Mouse (Mus musculus) ES-E14 (cell line): ENCODE measurements around the gene Gm28729. TPM values are rescaled to one million over a fixed set of nuclear protein-coding genes. Genes with fewer than 3 reads are reported as not detected.
"Not testable (repeated sequence)": the region's sequence is repeated elsewhere in the genome, so short reads cannot be mapped to it uniquely, and the experiment has no call there.

Experiments used
- DNase-seq: peaks from one replicate; pipeline ENCODE4 v3.0.0-alpha.2; 2013; ENCODE audit warnings: low read depth, low spot score
- H3K27ac ChIP-seq: 2 replicates; pipeline ENCODE4 v1.5.1; 2012; ENCODE audit warnings: low read depth, mild to moderate bottlenecking, low read length, moderate library complexity, mixed read lengths; ENCODE audit not compliant: poor library complexity, insufficient read depth, severe bottlenecking
- H3K36me3 ChIP-seq: 2 replicates; pipeline ENCODE4 v1.6.1; 2012; ENCODE audit warnings: mild to moderate bottlenecking, low read length, moderate library complexity, mixed read lengths; ENCODE audit not compliant: control insufficient read depth, poor library complexity, insufficient read depth, severe bottlenecking
- H3K4me1 ChIP-seq, 2 experiments: fragments of 150-350 bp in 1 of 2; sonication (generic) in 1 of 2; 2 replicates each; pipeline ENCODE4 v1.6.1; 2012; ENCODE audit warnings: low read length in 2 of 2, mild to moderate bottlenecking in 1 of 2, mixed read lengths in 1 of 2; ENCODE audit not compliant: control insufficient read depth in 2 of 2, insufficient read depth in 2 of 2, poor library complexity in 1 of 2
- H3K4me3 ChIP-seq, 2 experiments: fragments of 150-350 bp in 1 of 2; sonication (generic) in 1 of 2; 2 replicates each; pipeline ENCODE4 v1.5.1; 2012; ENCODE audit warnings: low read length in 2 of 2, low read depth in 1 of 2, mild to moderate bottlenecking in 1 of 2, mixed read lengths in 1 of 2; ENCODE audit not compliant: insufficient read depth in 1 of 2, poor library complexity in 1 of 2, severe bottlenecking in 1 of 2
- H3K9ac ChIP-seq: 2 replicates; pipeline ENCODE4 v1.6.1; 2012; ENCODE audit warnings: low read depth, mild to moderate bottlenecking, low read length, mixed read lengths; ENCODE audit not compliant: poor library complexity, insufficient read depth, severe bottlenecking
- H3K9me3 ChIP-seq: fragments of 150-350 bp; sonication (generic); 2 replicates; pipeline ENCODE4 v1.6.1; 2012; ENCODE audit warnings: low read depth, mild to moderate bottlenecking, low read length; ENCODE audit not compliant: control insufficient read depth, insufficient read depth
- CHD2 ChIP-seq: IDR thresholded peaks from 2 replicates; pipeline ENCODE4 v1.6.1; 2014; ENCODE audit warnings: mild to moderate bottlenecking, low read depth, low read length, inconsistent platforms
- HCFC1 ChIP-seq: IDR thresholded peaks from 2 replicates; pipeline ENCODE4 v1.6.1; 2012; ENCODE audit warnings: low read length, inconsistent platforms, borderline replicate concordance; ENCODE audit not compliant: insufficient read depth
- MAFK ChIP-seq: IDR thresholded peaks from 2 replicates; pipeline ENCODE4 v1.6.1; 2014; ENCODE audit warnings: mild to moderate bottlenecking, low read depth, low read length, inconsistent platforms; ENCODE audit not compliant: insufficient read depth
- ZC3H11A ChIP-seq: IDR thresholded peaks from 2 replicates; pipeline ENCODE4 v1.6.1; 2012; ENCODE audit warnings: low read depth, mild to moderate bottlenecking, inconsistent platforms, low read length, borderline replicate concordance
- ZNF384 ChIP-seq: IDR thresholded peaks from 2 replicates; pipeline ENCODE4 v1.6.1; 2012; ENCODE audit warnings: low read depth, low read length, inconsistent platforms
- in situ Hi-C, 2 experiments: fragments of 600-800 bp; cut with MboI; formaldehyde crosslinking; loops; one replicate each; pipeline ENCODE4 v1.15.1; 2025; ENCODE audit warnings: low sequenced_read_pairs in 2 of 2, inconsistent platforms in 1 of 2; ENCODE audit not compliant: unreplicated experiment in 2 of 2
- total RNA-seq: library from RNA; depleted of rRNA; stranded (reverse); fragments of 300-350 nt; gene quantifications from 2 replicates; pipeline ENCODE4 v1.2.3, GENCODE M21; 2012

Gm28729 gene
- total RNA-seq, 1 experiment: 0.40 TPM

- Histone ChIP-seq H3K27ac (no peak overlapping the region), H3K9ac (peak overlapping the region; percentile 49), H3K36me3 (no peaks in the 10 kb centered on the region), H3K4me1 (peaks cover under 1 to 4% of the 10 kb centered on the region in 2 experiments; a peak in 3 of 4 replicates), H3K9me3 (no peaks in the 10 kb centered on the region), H3K4me3 (peak overlapping the region; percentile 26 to 51)
- in situ Hi-C loops: no loop called here
- TF ChIP-seq ZNF384 (no peak), ZC3H11A (peak; percentile 41; the same call in 1 of the 2 replicates)
- DNase-seq: peak; percentile 71
These were observed 33.3 kb downstream of the Gm28729 start for GRCm38 (mm10) chr9:96491810-96492209.

- H3K9me3 ChIP-seq, H3K36me3 ChIP-seq, H3K4me1 ChIP-seq, in situ Hi-C loops, DNase-seq, H3K9ac ChIP-seq, H3K4me3 ChIP-seq: not testable (repeated sequence)
- H3K27ac ChIP-seq: peak overlapping the region; percentile 66; the same call in 1 of the 2 replicates
- TF ChIP-seq CHD2: 0 out of 2 replicates have a peak, but pooled peaks have one; percentile 1
These were observed 37.2 kb downstream of the Gm28729 start for GRCm38 (mm10) chr9:96487869-96488268.

- no peak overlapping the region for H3K9ac ChIP-seq
- in situ Hi-C loops: no loop called here
- H3K4me1 ChIP-seq: peaks cover 7 to 10% of the 10 kb centered on the region in 2 experiments
- H3K4me3 ChIP-seq: no peak overlapping the region
- DNase-seq: no peak
- TF ChIP-seq CHD2 (no peak), ZNF384 (no peak), HCFC1 (no peak), MAFK (no peak), ZC3H11A (no peak)
- no peak overlapping the region for H3K27ac ChIP-seq
- H3K36me3 ChIP-seq: no peaks in the 10 kb centered on the region
- no peaks in the 10 kb centered on the region for H3K9me3 ChIP-seq
These were observed 41.4 kb downstream of the Gm28729 start for GRCm38 (mm10) chr9:96483648-96484047.

- in situ Hi-C loops: no loop called here
- TF ChIP-seq ZNF384: no peak
- no peak for TF ChIP-seq ZC3H11A
- no peak for DNase-seq
These were observed 42.0 kb downstream of the Gm28729 start for GRCm38 (mm10) chr9:96483028-96483427.

GRCm38 (mm10) chr9:96478071-96478888 is 46.8 kb downstream of the Gm28729 start, which contains the start of gene Rnf7:
Rnf7 (minus strand) TSS chr9:96478675.
- Histone ChIP-seq H3K4me1 (peaks cover 0 to 6% of the 10 kb centered on the region in 2 experiments; a peak in 1 of 4 replicates), H3K9ac (peak within 1 kb of the TSS; percentile 86), H3K9me3 (no peaks in the 10 kb centered on the region), H3K27ac (peak within 1 kb of the TSS; percentile 77), H3K4me3 (peak within 1 kb of the TSS; percentile 85 to 93), H3K36me3 (peaks cover 4% of the 10 kb centered on the region)
- TF ChIP-seq HCFC1 (peak; percentile 70), CHD2 (0 out of 2 replicates have a peak, but pooled peaks have one; percentile 19), MAFK (no peak)
- DNase-seq: peak; percentile 94
- in situ Hi-C loops: no loop called here

More at GRCm38 (mm10) chr9:96483028-96483427, 42.0 kb downstream of the Gm28729 start:
- Histone ChIP-seq H3K9ac (no peak overlapping the region), H3K9me3 (no peaks in the 10 kb centered on the region), H3K4me3 (no peak overlapping the region), H3K36me3 (no peaks in the 10 kb centered on the region), H3K4me1 (peaks cover 7 to 8% of the 10 kb centered on the region in 2 experiments), H3K27ac (no peak overlapping the region)
